Mouse (Mus musculus) lung, postnatal 4 days (tissue): ENCODE results near the gene Tnfaip2.

Source experiments
- DNase-seq, 2 experiments: peaks; one replicate each; pipeline ENCODE4 v3.0.0; 2021

Tnfaip2 gene

DNA sequence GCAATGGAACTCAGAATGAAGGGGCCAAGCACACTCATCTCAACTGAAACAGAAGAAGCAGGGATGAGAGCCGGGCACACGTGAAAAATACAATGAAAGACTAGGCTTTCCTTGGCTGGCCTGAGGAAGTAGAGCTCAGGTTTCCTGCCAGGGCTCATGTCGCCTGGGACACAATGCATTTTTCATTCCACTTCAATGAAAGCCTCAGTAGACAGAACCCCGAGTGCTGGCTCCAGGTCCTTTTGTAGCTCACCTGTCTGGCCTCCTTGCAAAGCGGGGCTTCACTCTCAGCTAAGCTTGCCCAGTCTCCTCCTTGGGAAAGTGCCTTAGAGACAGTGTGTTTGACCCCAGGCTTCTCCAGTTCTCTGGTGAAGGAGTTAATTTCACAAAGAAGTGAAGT lies 36.7 kb downstream of the Tnfaip2 start:
- no peak for DNase-seq

DNA sequence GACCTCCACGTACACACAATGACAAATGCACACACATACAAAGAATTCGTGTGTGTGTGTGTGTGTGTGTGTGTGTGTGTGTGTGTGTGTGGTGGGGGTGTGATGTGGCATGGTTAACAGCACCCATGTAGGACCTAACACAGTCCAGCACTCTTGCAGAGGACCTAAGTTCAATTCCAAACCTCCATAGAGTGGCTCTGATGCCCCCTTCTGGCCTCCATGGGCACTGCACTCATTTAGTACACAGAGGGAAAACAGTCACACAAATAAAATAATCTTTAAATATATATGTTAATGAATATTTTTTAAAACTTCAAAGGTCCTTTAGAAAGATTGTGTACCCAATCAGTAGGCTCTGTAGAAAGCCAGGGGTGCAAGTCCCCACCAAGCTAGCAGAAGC lies 37.6 kb downstream of the Tnfaip2 start:
- DNase-seq: peak in 1 of 2 experiments; percentile 41

DNA sequence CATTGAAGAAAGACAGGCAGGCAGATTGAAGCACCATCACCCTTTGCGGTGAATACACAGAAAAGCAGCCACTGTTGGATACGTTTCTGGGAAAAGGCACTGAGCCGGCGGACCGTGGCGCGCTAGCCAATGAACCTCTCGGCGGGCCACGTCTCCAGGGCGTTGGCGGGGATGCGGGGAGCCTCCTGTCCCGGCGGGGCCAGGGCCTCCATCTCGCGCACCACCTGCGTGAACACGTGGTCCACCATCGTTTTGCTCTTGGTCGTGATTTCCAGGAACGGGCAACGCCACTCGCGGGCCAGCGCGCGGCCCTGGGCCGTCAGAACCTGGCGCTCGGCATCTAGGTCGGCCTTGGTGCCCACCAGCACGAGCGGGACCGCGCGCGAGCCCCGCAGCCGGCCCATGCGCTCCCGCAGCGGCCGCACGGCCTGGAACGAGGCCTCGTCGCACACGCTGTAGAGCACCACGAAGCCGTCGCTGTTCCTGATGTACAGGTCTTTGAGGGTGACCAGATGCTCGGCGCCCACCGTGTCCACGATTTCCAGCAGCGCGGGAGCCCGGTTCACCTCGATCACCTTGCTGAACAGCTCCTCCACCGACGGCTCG lies 42.9 kb downstream of the Tnfaip2 start:
- DNase-seq: no peak

DNA sequence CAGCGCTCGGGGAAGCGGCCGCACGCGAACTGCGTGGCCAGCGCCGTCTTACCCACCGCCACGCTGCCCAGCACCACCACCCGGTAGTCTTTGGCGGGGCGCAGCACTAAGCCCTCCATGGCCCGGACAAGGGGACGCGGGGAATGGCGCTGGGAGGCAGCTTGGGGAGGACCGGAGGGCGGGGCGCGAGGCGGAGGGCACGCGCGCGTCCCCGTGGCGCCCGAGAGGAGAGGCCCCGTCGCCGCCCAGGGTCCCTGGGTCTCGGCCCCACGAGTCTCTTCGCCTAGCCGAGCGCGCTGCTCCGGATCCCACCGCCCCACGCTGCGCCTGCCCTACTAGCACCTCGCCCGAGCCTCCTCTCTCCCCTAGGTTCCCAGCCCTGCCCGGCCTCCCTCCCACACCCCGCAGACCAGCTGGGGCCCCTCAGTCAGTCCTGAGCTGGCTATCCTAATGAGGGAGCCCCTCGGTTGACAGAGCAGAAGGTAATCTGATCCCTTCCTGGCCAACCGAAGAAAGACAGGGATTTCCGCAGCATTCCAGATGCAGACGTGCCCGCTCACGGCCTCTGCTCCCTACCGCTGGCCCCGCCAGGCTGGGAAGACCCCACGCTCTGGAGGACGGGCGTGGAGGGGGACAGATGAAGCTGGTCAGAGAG lies 43.5 kb downstream of the Tnfaip2 start, which contains the start of gene Gm266:
Gene Gm266 (minus strand): TSS at position 172 of the 655 bp plus-strand sequence.
- DNase-seq: peak; percentile 22 to 34

DNA sequence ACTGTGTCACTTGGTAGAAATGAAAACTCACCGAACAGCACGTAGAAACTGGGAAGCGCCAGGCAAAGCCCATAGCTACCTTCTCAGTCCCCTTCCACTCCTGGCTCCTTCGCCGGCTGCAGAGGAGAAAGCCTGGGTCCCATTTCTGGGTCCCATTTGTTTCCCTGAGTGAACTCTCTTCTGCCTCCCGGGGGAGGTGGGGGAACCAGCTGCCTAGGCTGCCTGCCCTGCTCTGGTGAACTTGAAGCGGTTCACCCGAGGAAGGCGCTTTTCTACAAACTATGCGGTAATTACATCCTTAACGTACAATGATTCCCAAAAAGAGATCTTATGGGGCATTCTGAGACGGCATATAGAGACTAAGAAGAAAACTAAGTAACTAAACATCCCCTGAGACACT lies 44.2 kb downstream of the Tnfaip2 start:
- DNase-seq: no peak

DNA sequence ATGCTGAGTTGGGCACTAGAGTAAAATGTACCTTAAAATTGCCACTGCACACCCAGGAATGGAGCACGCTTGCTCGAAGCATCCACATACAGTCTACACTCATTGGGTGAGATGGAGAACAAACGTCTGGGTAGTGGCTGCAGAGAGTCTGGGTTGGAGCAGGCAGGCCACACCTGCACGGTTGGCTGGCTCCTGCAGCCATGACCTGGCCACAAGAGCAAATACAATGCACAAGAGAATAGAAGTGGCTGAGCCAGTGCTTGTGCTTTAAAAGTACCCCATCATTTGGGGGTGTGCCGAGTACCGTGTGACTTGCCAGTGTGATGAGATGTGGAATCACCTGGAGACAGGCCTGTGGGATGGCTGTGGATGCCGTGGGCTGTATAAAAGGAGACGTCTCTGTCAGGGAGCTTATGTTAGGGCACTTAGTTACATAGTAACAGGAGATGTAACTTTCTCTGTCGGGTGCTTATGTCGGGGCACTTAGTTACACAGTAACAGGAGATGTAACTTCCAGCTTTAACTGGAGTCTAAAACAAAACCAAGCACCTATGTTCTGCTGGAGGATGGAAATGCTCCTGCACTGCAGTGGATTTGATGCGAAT lies 47.1 kb downstream of the Tnfaip2 start:
- no peak for DNase-seq

DNA sequence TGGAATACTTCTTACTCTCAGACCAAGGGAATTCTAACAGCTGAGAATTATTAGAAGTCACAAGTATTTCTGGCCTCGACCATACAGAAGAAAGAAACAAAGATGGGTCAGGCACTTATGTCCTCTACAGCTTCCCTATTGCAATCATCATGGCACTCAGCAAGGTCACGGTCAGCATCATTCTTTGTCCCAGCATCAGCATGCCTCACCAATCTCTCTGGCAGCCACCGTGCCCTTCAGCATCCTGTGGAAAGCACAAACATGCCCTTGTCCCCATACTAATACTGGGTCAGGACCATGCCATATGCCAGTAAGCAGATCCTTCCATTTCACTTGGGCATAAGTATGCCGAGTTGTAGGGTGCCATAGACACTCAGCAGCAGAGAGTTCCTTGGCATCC lies 52.7 kb downstream of the Tnfaip2 start:
- DNase-seq: no peak

DNA sequence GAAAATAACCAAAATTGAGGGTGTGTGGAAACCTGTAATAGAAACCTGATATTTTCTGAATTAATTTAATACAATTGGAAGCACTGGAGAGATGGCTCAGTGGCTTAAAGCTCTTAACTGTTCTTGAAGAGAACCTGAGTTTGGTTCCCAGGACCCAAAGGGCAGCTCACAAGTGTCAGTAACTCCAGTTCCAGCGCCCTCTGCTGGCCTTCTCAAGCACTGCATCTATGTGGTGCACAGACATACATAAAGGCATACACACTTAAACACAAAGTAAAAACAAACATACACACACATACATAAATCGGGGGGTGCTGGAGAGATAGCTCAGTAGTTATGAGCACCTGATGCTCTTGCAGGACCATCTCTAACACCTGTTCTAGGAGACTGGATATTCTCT lies 54.8 kb downstream of the Tnfaip2 start:
- DNase-seq: no peak

DNA sequence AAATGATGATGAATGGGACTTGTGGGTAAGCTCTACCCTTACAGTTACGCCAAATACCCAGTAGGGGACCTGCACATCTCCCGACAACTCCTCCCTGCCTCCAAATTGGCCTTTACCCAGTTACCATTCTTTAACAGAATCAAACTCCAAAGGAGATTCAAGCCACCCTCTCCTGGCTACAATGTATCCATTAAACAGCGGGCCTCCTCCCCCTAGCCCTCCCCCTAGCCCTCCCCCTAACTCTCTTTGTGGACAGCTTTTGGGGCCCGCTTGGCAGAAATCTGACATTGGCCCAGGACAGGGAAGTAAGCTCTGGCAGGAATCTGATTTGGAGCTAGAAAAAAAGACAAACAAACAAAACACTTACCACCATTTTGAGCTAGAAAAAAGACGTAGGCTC lies 57.3 kb downstream of the Tnfaip2 start:
- DNase-seq: no peak

DNA sequence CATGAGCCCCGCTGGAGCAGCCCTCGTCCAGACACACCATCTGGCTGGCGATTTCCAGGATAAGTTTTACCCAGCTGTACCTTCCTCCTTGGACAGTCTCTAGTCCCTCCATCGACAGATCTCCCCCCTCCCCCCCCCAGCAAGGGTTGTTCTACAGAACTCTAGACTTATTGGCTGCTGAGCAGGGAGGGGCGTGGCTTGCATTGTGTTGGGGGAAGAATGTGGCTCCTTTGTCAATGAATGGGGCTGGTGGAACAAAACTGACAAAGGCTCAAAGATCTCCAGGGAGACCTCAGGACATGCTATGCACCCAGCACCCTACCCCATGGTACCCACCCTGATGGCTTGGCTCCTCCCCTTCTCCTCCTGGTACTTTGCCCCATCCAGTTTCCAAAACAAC lies 58.5 kb downstream of the Tnfaip2 start:
- DNase-seq: no peak

DNA sequence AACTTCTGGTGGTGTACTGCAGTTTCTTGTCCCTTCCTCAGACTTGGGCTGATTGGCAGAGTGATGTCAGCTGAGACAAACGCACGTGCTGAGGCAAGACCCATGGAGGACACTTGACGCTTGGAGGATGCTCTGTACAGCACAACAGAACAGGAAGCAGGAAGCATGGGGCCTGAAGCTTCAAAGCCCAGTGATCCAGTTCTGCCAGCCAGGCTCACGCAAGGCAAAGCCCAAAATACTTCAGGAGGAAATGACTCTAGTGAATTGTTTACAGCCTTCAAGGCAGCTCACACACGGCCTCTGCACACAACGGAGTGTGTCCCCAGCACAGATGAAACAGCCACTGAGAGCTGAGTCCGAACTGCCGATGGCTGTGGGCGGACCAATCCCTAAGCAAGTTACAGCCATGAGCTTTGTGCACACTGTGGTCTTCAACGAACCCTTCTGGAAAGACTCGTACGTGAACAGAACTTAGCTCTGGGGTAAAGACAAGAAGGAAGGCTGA lies 60.8 kb downstream of the Tnfaip2 start:
- DNase-seq: peak; percentile 12 to 56

DNA sequence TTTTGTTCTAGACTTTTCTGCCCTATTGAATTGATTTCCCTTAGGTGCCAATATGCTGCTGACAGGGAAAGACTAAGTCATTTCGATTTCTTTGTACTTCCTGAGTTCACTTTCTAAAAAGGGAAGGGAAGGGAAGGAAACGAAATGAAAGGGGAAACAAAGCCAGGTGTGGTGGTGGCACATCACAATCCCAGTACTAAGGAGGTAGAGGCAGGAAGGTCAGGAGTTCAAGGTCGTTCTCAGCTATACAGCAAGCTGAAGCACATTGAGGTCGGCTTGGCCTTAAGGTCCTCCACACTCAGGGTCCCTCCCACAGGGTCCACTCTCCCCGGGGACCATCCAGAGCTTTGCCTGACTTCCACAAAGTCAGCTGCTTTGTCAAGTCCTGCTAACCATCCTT lies 61.3 kb downstream of the Tnfaip2 start:
- no peak for DNase-seq
